Mouse (Mus musculus): ENCODE data around the gene Akap5. TPM values are rescaled to one million over a fixed set of nuclear protein-coding genes. Genes with fewer than 3 reads are reported as not detected.

The Akap5 gene
- polyA plus RNA-seq, 1 experiment from 2014 or later, result 0.98 TPM

Other genes starting within 250 kb of the Akap5 start
- 0.11 and 0.14 TPM in 2 replicates for gene Esr2, start 147.6 kb upstream of the Akap5 start, polyA plus RNA-seq (2016; fragmentation: Nextera tagmentation; extraction: Ambion mirVana)
- 0.25 TPM in 1 of 2 replicates, not detected in the other for gene Tex21, start 78.1 kb upstream of the Akap5 start, polyA plus RNA-seq (2016; fragmentation: Nextera tagmentation; extraction: Ambion mirVana)
- 135 and 142 TPM in 2 replicates for gene Mthfd1, start 69.6 kb upstream of the Akap5 start, polyA plus RNA-seq (2016; fragmentation: Nextera tagmentation; extraction: Ambion mirVana)
- 10.3 and 10.8 TPM in 2 replicates for gene Zbtb25, start 44.7 kb downstream of the Akap5 start, polyA plus RNA-seq (2016; fragmentation: Nextera tagmentation; extraction: Ambion mirVana)
- 7.3 and 8.2 TPM in 2 replicates for gene Zbtb1, start 45.4 kb downstream of the Akap5 start, polyA plus RNA-seq (2016; fragmentation: Nextera tagmentation; extraction: Ambion mirVana)
- 2.1 and 2.9 TPM in 2 replicates for gene Hspa2, start 79.3 kb downstream of the Akap5 start, polyA plus RNA-seq (2016; fragmentation: Nextera tagmentation; extraction: Ambion mirVana)
- gene Ppp1r36, start 92.6 kb downstream of the Akap5 start, polyA plus RNA-seq (2016; fragmentation: Nextera tagmentation; extraction: Ambion mirVana), result 0.18 and 0.29 TPM in 2 replicates
- 3.2 and 3.3 TPM in 2 replicates for gene Plekhg3, start 206.0 kb downstream of the Akap5 start, polyA plus RNA-seq (2016; fragmentation: Nextera tagmentation; extraction: Ambion mirVana)

Measured in liver, embryonic 12.5 days (tissue).